Mouse (Mus musculus): ENCODE measurements at regions not wholly inside any gene's neighbourhood (a gene's known extent, or its start where the extent isn't known, plus 50 kb on each side); places are given as distances from the start of the nearest gene placed in this dataset.

GRCm38 (mm10) chr8:73920564-73920963 is 567.2 kb upstream of the Large1 start:
- no peak for TF ChIP-seq EP300 (IDR thresholded peaks at IDR 0.05; ENCODE audit: low read depth)
- no peak for TF ChIP-seq CTCF (IDR thresholded peaks at IDR 0.05; ENCODE audit: low read depth)
